Mouse (Mus musculus): ENCODE measurements around the gene Spint2. TPM values are rescaled to one million over a fixed set of nuclear protein-coding genes. Genes with fewer than 3 reads are reported as not detected.

The Spint2 gene
- polyA plus RNA-seq, 1 experiment: 69.7 TPM

- Histone ChIP-seq H3K27ac (ENCODE audit: insufficient read depth, low read length) (no peak within 1 kb of the TSS), H3K4me1 (ENCODE audit: control insufficient read depth, insufficient read depth, insufficient read length) (peaks cover 7% of the 10 kb centered on the region), H3K4me3 (ENCODE audit: extremely low read depth, insufficient read depth, insufficient read length) (0 out of 2 replicates have a peak within 1 kb of the TSS, but pooled peaks have one; percentile 4), H3K36me3 (ENCODE audit: control insufficient read depth, insufficient read depth, low read length) (no peaks in the 10 kb centered on the region), H3K27me3 (ENCODE audit: control insufficient read depth, insufficient read depth, low read length) (peaks cover 22% of the 10 kb centered on the region)
- TF ChIP-seq POLR2A (IDR thresholded peaks at IDR 0.05; ENCODE audit: low read depth, low read length) (no peak), CTCF (IDR thresholded peaks at IDR 0.05; ENCODE audit: extremely low read depth, insufficient read depth, insufficient read length, insufficient replicate concordance) (no peak)
- whole genome bisulfite sequencing: 1% methylated on average over 67 of the region's 67 CpGs
- DNase-seq (ENCODE audit: low read depth in 1 of 2, low spot score in 2 of 2): no peak
These were observed 22.2 kb upstream of the Spint2 start, which contains the start of gene Dpf1 for GRCm38 (mm10) chr7:29303738-29304462. Gene Dpf1, plus strand, starts transcription at chr7:29303951.

- WGBS: 69% methylated on average over 7 of the region's 7 CpGs
These were observed 20.9 kb upstream of the Spint2 start for GRCm38 (mm10) chr7:29302641-29303040.

DNA sequence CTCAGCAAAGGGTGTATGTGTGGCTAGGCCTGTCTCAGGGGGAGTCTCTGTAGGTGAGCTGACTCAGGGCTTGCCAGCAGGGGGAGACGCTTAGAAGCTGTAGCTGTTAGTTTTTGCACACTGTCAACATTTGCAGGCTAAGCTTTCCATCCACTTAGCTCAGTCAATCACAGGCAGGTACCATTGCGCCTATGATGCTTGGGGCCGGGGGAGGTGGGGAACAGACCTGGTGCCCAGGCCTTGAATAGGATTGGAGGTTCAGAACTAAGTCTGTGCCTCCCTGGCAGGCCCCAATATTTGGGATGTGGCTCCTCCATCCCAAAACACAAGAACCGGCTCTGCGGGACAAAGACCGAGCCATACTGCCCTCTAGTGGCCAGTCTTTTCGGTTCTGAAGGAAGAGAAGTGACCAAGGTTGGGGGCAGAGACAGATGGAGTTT is 19.4 kb upstream of the Spint2 start:
- Histone ChIP-seq H3K27ac (ENCODE audit: insufficient read depth, low read length) (no peak overlapping the region), H3K4me3 (ENCODE audit: extremely low read depth, insufficient read depth, insufficient read length) (no peak overlapping the region), H3K4me1 (ENCODE audit: control insufficient read depth, insufficient read depth, insufficient read length) (no peaks in the 10 kb centered on the region), H3K36me3 (ENCODE audit: control insufficient read depth, insufficient read depth, low read length) (no peaks in the 10 kb centered on the region), H3K27me3 (ENCODE audit: control insufficient read depth, insufficient read depth, low read length) (peaks cover 18% of the 10 kb centered on the region)
- WGBS: 9% methylated on average over 7 of the region's 7 CpGs
- peak in 1 of 2 experiments; percentile 41 for DNase-seq (ENCODE audit: low read depth in 1 of 2, low spot score in 2 of 2)
- no peak for TF ChIP-seq POLR2A (IDR thresholded peaks at IDR 0.05; ENCODE audit: low read depth, low read length)
- peak; percentile 74; the same call in 1 of the 2 replicates for TF ChIP-seq CTCF (IDR thresholded peaks at IDR 0.05; ENCODE audit: extremely low read depth, insufficient read depth, insufficient read length, insufficient replicate concordance)

More at GRCm38 (mm10) chr7:29302641-29303040, 20.9 kb upstream of the Spint2 start:
- Histone ChIP-seq H3K4me3 (ENCODE audit: extremely low read depth, insufficient read depth, insufficient read length) (no peak overlapping the region), H3K36me3 (ENCODE audit: control insufficient read depth, insufficient read depth, low read length) (no peaks in the 10 kb centered on the region), H3K27ac (ENCODE audit: insufficient read depth, low read length) (no peak overlapping the region), H3K27me3 (ENCODE audit: control insufficient read depth, insufficient read depth, low read length) (peaks cover 18% of the 10 kb centered on the region), H3K4me1 (ENCODE audit: control insufficient read depth, insufficient read depth, insufficient read length) (peaks cover 5% of the 10 kb centered on the region)
- TF ChIP-seq POLR2A (IDR thresholded peaks at IDR 0.05; ENCODE audit: low read depth, low read length) (no peak), CTCF (IDR thresholded peaks at IDR 0.05; ENCODE audit: extremely low read depth, insufficient read depth, insufficient read length, insufficient replicate concordance) (no peak)
- DNase-seq (ENCODE audit: low read depth in 1 of 2, low spot score in 2 of 2): no peak

- TF ChIP-seq POLR2A (IDR thresholded peaks at IDR 0.05; ENCODE audit: low read depth, low read length) (no peak), CTCF (IDR thresholded peaks at IDR 0.05; ENCODE audit: extremely low read depth, insufficient read depth, insufficient read length, insufficient replicate concordance) (peak; percentile 68; the same call in 1 of the 2 replicates)
- Histone ChIP-seq H3K27me3 (ENCODE audit: control insufficient read depth, insufficient read depth, low read length) (no peaks in the 10 kb centered on the region), H3K4me3 (ENCODE audit: extremely low read depth, insufficient read depth, insufficient read length) (no peak overlapping the region), H3K36me3 (ENCODE audit: control insufficient read depth, insufficient read depth, low read length) (no peaks in the 10 kb centered on the region), H3K4me1 (ENCODE audit: control insufficient read depth, insufficient read depth, insufficient read length) (no peaks in the 10 kb centered on the region), H3K27ac (ENCODE audit: insufficient read depth, low read length) (no peak overlapping the region)
- WGBS: 20% methylated on average over 10 of the region's 10 CpGs
- DNase-seq (ENCODE audit: low read depth in 1 of 2, low spot score in 2 of 2): peak; percentile 41 to 50
These were observed 15.3 kb upstream of the Spint2 start for GRCm38 (mm10) chr7:29296998-29297397.

DNA sequence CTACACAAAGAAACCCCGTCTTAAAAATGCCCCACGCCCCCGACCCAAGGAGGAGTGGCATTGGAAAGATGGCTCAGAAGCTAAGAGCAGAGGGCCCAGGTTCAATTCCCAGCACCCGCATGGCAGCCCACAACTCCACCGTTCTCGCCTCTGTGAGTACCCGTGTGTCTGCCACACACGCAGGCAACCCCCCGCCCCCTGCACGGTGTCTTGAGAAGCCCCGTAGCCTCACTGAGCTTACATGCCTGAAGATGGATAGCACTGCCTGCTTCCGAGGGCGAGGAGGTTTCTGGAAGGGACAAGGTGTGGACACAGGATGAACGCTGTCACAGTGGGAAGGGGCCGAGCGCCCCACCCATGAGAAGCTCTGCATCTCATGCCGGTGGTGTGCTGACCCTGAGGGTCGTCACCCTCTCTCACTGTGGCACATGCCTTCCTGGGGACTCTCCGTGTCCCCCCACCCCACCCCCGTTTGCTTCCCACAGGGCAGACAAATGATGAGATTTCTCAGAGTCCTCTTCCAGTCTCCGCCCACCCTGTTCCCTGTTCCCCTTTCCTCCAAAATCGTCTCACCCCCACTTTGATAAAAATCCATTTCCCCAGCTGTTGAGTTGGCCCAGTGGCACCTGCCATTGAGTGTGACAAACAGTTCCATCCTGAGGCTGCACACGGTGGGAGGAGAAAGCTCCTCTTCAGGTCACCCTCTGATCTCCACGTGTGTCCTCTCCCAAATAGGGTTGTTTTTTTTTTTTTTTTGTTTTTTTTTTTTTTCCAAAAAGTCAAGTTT is 14.3 kb upstream of the Spint2 start:
- no peak for DNase-seq (ENCODE audit: low read depth in 1 of 2, low spot score in 2 of 2)
- 82% methylated on average over 24 of the region's 24 CpGs for WGBS
- no peak for TF ChIP-seq POLR2A (IDR thresholded peaks at IDR 0.05; ENCODE audit: low read depth, low read length)
- no peak for TF ChIP-seq CTCF (IDR thresholded peaks at IDR 0.05; ENCODE audit: extremely low read depth, insufficient read depth, insufficient read length, insufficient replicate concordance)
- Histone ChIP-seq H3K4me3 (ENCODE audit: extremely low read depth, insufficient read depth, insufficient read length) (no peak overlapping the region), H3K36me3 (ENCODE audit: control insufficient read depth, insufficient read depth, low read length) (no peaks in the 10 kb centered on the region), H3K27me3 (ENCODE audit: control insufficient read depth, insufficient read depth, low read length) (no peaks in the 10 kb centered on the region), H3K27ac (ENCODE audit: insufficient read depth, low read length) (no peak overlapping the region), H3K4me1 (ENCODE audit: control insufficient read depth, insufficient read depth, insufficient read length) (no peaks in the 10 kb centered on the region)

- no peaks in the 10 kb centered on the region for H3K36me3 ChIP-seq (ENCODE audit: control insufficient read depth, insufficient read depth, low read length)
- 48% methylated on average over 13 of the region's 13 CpGs for whole genome bisulfite sequencing
- no peak overlapping the region for H3K4me3 ChIP-seq (ENCODE audit: extremely low read depth, insufficient read depth, insufficient read length)
- TF ChIP-seq CTCF (IDR thresholded peaks at IDR 0.05; ENCODE audit: extremely low read depth, insufficient read depth, insufficient read length, insufficient replicate concordance): no peak
- TF ChIP-seq POLR2A (IDR thresholded peaks at IDR 0.05; ENCODE audit: low read depth, low read length): no peak
- peak overlapping the region; percentile 24 for H3K27ac ChIP-seq (ENCODE audit: insufficient read depth, low read length)
- H3K27me3 ChIP-seq (ENCODE audit: control insufficient read depth, insufficient read depth, low read length): peaks cover under 1% of the 10 kb centered on the region; the same call in 1 of the 2 replicates
- DNase-seq (ENCODE audit: low read depth in 1 of 2, low spot score in 2 of 2): no peak
- peaks cover 2% of the 10 kb centered on the region; the same call in 1 of the 2 replicates for H3K4me1 ChIP-seq (ENCODE audit: control insufficient read depth, insufficient read depth, insufficient read length)
These were observed 12.5 kb upstream of the Spint2 start for GRCm38 (mm10) chr7:29294111-29294761.
